Mouse (Mus musculus): Measurements from ENCODE around the gene Trmt10b.

DNA sequence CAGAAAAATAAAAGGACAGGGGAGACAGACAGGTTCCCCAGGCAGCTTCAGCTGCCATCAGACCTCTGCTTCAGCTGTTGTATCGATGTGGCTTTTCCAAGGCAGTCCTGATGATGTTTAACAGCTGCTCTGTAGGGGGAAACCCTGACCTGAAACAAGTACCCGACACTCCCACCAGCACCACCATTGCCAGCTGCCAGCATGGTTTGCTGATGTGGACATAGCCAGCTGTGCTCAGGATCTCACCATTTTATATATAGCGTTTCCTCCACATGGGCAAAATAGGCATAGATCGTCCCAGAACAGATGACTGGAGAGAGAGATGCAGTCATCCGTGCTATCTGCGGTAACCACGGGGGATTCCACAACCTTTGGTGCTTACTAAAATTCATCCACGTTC is 21.2 kb upstream of the Trmt10b start:
- TF ChIP-seq POLR2A (IDR thresholded peaks at IDR 0.05; ENCODE audit: borderline replicate concordance, low read depth, low read length) (no peak), CTCF (IDR thresholded peaks at IDR 0.05; ENCODE audit: low read depth, low read length) (no peak)
